Mouse (Mus musculus): ENCODE results near the gene Atp8a2. TPM values are rescaled to one million over a fixed set of nuclear protein-coding genes. Genes with fewer than 3 reads are reported as not detected.
"Not testable (repeated sequence)": the region's sequence is repeated elsewhere in the genome, so short reads cannot be mapped to it uniquely, and the experiment has no call there.

Atp8a2 gene
- polyA plus RNA-seq, 1 experiment from 2014 or later: 0.25 TPM

DNA sequence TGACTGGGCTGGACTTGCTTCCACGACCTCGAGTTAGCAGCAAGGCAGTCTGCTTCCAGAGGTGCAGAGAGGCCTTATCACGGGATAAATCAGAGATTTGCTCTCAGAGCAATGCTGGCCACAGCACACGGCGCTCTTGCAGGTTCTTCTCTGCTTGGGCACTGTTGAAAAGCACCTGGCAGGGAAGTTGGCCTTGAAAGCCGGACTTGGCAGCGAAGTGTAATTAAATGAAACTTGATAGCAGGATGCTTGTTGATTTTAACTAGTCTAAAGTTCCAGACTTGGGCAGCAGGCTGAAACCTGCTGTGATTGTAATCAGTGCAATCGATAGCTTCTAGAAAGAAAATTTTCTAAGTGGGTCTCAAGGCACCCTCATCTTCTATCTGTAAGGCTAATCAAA is 237.3 kb downstream of the Atp8a2 start:
- H3K4me1 ChIP-seq (ENCODE audit: insufficient read depth, low read depth, low read length): no peaks in the 10 kb centered on the region
- ATAC-seq (no peak), DNase-seq (ENCODE audit: low spot score) (no peak)
- no peaks in the 10 kb centered on the region for H3K27me3 ChIP-seq (replicated peaks; ENCODE audit: insufficient read depth, low read length)
- no peak overlapping the region for H3K27ac ChIP-seq (ENCODE audit: low read length)
- H3K4me2 ChIP-seq (replicated peaks; ENCODE audit: low read depth, low read length): no peak overlapping the region
- H3K9me3 ChIP-seq (ENCODE audit: low read length): no peaks in the 10 kb centered on the region
- H3K4me3 ChIP-seq (ENCODE audit: low read depth, low read length): no peak overlapping the region
- no peak overlapping the region for H3K9ac ChIP-seq (replicated peaks; ENCODE audit: low read depth)
- TF ChIP-seq CTCF (IDR thresholded peaks at IDR 0.05): no peak
- TF ChIP-seq EP300 (IDR thresholded peaks at IDR 0.05): no peak
- WGBS: 37% methylated on average over 8 of the region's 8 CpGs
- H3K36me3 ChIP-seq (ENCODE audit: insufficient read depth, low read length): no peaks in the 10 kb centered on the region

DNA sequence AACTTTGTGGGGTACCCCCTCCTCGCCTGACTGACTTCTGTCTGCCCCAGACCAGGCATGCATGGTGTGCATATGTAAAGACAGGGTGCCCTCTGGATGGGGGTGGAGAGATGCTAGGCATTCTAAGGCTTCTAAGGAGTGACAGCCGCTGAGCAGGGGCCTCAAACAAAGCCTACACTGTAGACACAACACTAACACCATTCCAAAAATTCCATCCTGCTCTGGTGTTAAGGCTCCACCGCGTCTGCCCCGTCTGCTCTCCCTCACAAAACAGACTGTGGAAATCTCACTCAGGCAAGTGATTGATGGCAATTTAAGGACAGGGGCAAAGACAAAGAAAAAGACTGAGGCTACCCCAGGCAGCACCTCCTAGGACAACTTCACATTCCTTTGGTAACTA is 247.0 kb downstream of the Atp8a2 start:
- DNase-seq (ENCODE audit: low spot score) (no peak), ATAC-seq (no peak)
- 15% methylated on average over 5 of the region's 5 CpGs for WGBS
- Histone ChIP-seq H3K4me3 (ENCODE audit: low read depth, low read length) (no peak overlapping the region), H3K4me2 (replicated peaks; ENCODE audit: low read depth, low read length) (no peak overlapping the region), H3K27me3 (replicated peaks; ENCODE audit: insufficient read depth, low read length) (no peaks in the 10 kb centered on the region), H3K9me3 (ENCODE audit: low read length) (no peaks in the 10 kb centered on the region), H3K4me1 (ENCODE audit: insufficient read depth, low read depth, low read length) (no peaks in the 10 kb centered on the region), H3K36me3 (ENCODE audit: insufficient read depth, low read length) (no peaks in the 10 kb centered on the region), H3K9ac (replicated peaks; ENCODE audit: low read depth) (no peak overlapping the region), H3K27ac (ENCODE audit: low read length) (no peak overlapping the region)
- TF ChIP-seq CTCF (IDR thresholded peaks at IDR 0.05) (no peak), EP300 (IDR thresholded peaks at IDR 0.05) (no peak)

DNA sequence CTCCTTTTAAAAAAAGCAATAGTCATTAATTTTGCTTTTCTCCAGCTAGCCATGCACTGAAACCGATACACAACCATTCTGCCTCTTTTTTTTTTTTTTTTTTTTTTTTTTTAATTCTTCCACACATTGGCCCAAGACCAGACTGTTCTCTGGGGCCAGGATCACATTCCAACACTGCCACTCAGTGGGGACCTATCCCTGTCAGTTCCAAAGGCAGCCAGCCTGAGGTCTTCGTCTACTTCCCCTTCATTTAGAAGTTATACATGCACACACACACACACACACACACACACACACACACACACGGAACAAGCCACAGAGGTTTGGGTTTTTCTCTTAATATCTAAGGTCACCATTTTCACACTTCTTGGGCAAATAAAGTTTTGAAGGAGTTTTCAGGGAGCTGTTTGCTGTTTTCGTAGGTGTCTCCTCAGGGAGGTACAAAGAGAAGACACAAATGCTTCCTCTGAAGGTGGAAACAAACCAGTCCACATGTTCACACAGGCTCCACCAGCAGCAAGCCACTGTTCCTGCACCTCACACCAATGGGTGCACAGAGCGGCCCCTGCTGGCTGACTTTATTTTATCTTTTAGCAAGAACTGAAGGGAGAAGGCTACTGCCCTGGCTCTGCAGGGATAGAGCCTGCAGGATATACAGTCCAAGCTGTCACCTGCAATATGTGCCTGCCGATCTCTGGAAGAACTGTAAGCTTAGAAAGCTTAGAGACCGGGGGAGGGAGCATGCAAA is 253.9 kb downstream of the Atp8a2 start:
- ATAC-seq (peak; percentile 77), DNase-seq (ENCODE audit: low spot score) (peak; percentile 81)
- no peak overlapping the region for H3K4me3 ChIP-seq (ENCODE audit: low read depth, low read length)

DNA sequence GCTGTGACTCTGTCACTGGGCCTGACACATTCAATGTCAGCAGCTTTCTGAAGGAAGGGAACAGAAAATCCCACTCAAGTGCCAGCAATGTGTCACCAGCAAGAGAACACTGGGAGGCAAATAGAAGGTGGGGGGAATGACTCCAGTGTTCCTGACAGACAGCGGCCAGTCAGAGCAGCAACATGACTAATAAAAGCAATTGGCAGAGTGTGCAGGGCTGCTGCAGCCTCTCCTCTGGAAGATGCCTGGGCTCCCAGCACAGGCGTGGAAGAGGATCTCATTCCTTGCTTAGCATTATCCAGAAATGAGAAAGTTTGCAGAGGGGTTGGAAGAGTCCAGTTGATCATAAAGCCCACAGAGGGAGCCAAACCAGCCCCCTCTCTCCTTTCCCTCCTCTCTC is 254.8 kb downstream of the Atp8a2 start:
- Histone ChIP-seq H3K4me3 (ENCODE audit: low read depth, low read length) (no peak overlapping the region), H3K9ac (replicated peaks; ENCODE audit: low read depth) (no peak overlapping the region), H3K36me3 (ENCODE audit: insufficient read depth, low read length) (no peaks in the 10 kb centered on the region), H3K9me3 (ENCODE audit: low read length) (no peaks in the 10 kb centered on the region), H3K4me2 (replicated peaks; ENCODE audit: low read depth, low read length) (no peak overlapping the region), H3K4me1 (ENCODE audit: insufficient read depth, low read depth, low read length) (no peaks in the 10 kb centered on the region), H3K27ac (ENCODE audit: low read length) (no peak overlapping the region), H3K27me3 (replicated peaks; ENCODE audit: insufficient read depth, low read length) (no peaks in the 10 kb centered on the region)
- WGBS: 32% methylated on average over 2 of the region's 2 CpGs
- TF ChIP-seq EP300 (IDR thresholded peaks at IDR 0.05): no peak
- TF ChIP-seq CTCF (IDR thresholded peaks at IDR 0.05): no peak
- ATAC-seq (no peak), DNase-seq (ENCODE audit: low spot score) (peak; percentile 10)

More for the DNA sequence above, 253.9 kb downstream of the Atp8a2 start:
- H3K4me1 ChIP-seq (ENCODE audit: insufficient read depth, low read depth, low read length): no peaks in the 10 kb centered on the region
- no peak overlapping the region for H3K27ac ChIP-seq (ENCODE audit: low read length)
- no peak overlapping the region for H3K4me2 ChIP-seq (replicated peaks; ENCODE audit: low read depth, low read length)
- no peaks in the 10 kb centered on the region for H3K27me3 ChIP-seq (replicated peaks; ENCODE audit: insufficient read depth, low read length)
- no peak overlapping the region for H3K9ac ChIP-seq (replicated peaks; ENCODE audit: low read depth)
- 17% methylated on average over 7 of the region's 7 CpGs for WGBS
- TF ChIP-seq EP300 (IDR thresholded peaks at IDR 0.05) (no peak), CTCF (IDR thresholded peaks at IDR 0.05) (peak; percentile 89)
- no peaks in the 10 kb centered on the region for H3K9me3 ChIP-seq (ENCODE audit: low read length)
- no peaks in the 10 kb centered on the region for H3K36me3 ChIP-seq (ENCODE audit: insufficient read depth, low read length)

DNA sequence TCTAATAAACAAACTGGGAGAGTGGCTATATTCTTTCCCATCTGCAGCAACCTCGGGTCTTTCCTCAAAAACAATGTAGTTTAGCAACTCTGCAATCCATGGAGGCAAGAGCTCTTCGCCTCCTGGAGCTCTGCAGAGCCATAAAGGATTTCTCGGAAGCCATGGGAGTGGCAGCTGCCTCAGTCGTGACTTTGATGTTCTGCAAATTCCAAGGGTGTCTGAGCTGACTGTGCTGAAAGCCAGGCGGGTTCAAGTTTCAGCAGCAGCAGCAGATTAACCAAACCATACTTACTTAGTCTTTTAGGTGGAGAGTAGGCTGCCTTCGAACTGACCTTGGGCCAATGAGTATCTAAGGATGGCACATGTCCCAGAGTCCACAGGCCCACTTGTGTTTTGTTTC is 264.6 kb downstream of the Atp8a2 start:
- Histone ChIP-seq H3K4me2 (replicated peaks; ENCODE audit: low read depth, low read length) (no peak overlapping the region), H3K9ac (replicated peaks; ENCODE audit: low read depth) (no peak overlapping the region), H3K27ac (ENCODE audit: low read length) (no peak overlapping the region), H3K27me3 (replicated peaks; ENCODE audit: insufficient read depth, low read length) (no peaks in the 10 kb centered on the region), H3K36me3 (ENCODE audit: insufficient read depth, low read length) (no peaks in the 10 kb centered on the region), H3K4me3 (ENCODE audit: low read depth, low read length) (no peak overlapping the region), H3K4me1 (ENCODE audit: insufficient read depth, low read depth, low read length) (no peaks in the 10 kb centered on the region), H3K9me3 (ENCODE audit: low read length) (no peaks in the 10 kb centered on the region)
- ATAC-seq: no peak
- no peak for DNase-seq (ENCODE audit: low spot score)
- 28% methylated on average over 6 of the region's 6 CpGs for WGBS
- TF ChIP-seq EP300 (IDR thresholded peaks at IDR 0.05) (no peak), CTCF (IDR thresholded peaks at IDR 0.05) (no peak)

DNA sequence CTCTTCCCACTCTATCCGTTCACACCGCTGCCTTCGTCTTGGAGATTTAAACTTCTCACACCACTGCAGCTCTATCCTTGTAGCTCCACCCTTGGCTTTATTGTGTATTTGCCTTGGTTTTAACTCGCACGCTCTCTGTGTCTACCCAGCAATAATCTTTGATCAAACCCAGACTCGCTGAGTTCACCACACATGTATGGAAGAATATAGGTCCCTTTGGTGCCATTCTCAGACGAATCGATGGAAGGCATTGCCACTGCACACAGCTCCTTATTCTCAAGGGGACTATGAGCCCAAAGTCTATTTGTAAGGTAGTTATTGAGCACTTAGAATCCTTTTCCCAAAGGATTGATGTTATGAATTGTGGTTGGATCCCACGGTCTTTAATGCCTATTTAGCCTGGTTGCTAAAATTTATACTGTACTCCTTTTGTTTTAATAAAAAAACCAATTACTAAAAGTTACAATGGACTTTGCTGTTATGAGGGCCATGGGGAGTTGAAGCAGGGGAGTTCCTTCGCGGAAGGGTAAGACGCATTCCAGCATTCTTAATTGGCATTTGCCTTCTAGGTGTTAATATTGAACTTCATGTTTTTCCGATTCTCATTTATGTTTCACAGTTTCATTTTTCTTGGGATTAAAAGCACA is 265.4 kb downstream of the Atp8a2 start:
- 93% methylated on average over 13 of the region's 13 CpGs for WGBS
- Histone ChIP-seq H3K4me3 (ENCODE audit: low read depth, low read length) (no peak overlapping the region), H3K36me3 (ENCODE audit: insufficient read depth, low read length) (no peaks in the 10 kb centered on the region), H3K9me3 (ENCODE audit: low read length) (no peaks in the 10 kb centered on the region), H3K9ac (replicated peaks; ENCODE audit: low read depth) (no peak overlapping the region), H3K27me3 (replicated peaks; ENCODE audit: insufficient read depth, low read length) (no peaks in the 10 kb centered on the region), H3K4me2 (replicated peaks; ENCODE audit: low read depth, low read length) (no peak overlapping the region), H3K27ac (ENCODE audit: low read length) (no peak overlapping the region), H3K4me1 (ENCODE audit: insufficient read depth, low read depth, low read length) (no peaks in the 10 kb centered on the region)
- DNase-seq (ENCODE audit: low spot score): no peak
- ATAC-seq: no peak
- no peak for TF ChIP-seq CTCF (IDR thresholded peaks at IDR 0.05)
- TF ChIP-seq EP300 (IDR thresholded peaks at IDR 0.05): no peak

DNA sequence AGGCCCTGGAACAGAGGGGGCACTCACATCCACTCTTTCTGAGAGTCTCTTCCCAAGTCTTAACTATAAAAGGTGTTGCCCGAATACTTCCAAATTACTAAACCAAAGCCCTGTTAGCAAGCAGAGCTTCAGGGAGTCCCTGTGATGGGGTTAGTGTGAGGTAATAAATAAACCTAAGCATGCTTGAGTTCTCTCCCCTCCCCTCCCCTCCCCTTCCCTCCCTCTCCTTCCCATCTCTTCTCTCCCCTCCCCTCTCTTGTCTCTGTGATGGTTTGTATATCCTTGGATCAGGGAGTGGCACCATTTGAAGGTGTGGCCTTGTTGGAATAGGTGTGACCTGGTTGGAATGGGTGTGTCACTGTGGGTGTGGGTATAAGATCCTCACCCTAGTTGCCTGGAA is 267.8 kb downstream of the Atp8a2 start:
- ATAC-seq; H3K4me1 ChIP-seq (ENCODE audit: insufficient read depth, low read depth, low read length); H3K4me2 ChIP-seq (replicated peaks; ENCODE audit: low read depth, low read length); H3K27ac ChIP-seq (ENCODE audit: low read length); H3K36me3 ChIP-seq (ENCODE audit: insufficient read depth, low read length); H3K27me3 ChIP-seq (replicated peaks; ENCODE audit: insufficient read depth, low read length); DNase-seq (ENCODE audit: low spot score); H3K9me3 ChIP-seq (ENCODE audit: low read length); H3K4me3 ChIP-seq (ENCODE audit: low read depth, low read length); H3K9ac ChIP-seq (replicated peaks; ENCODE audit: low read depth): not testable (repeated sequence)
- WGBS: 73% methylated on average over 1 of the region's 1 CpGs

Measured in lung, postnatal 0 days (tissue).